Mouse (Mus musculus): ENCODE data around the gene Gm6882.
"Not testable (repeated sequence)": the region's sequence is repeated elsewhere in the genome, so short reads cannot be mapped to it uniquely, and the experiment has no call there.

The Gm6882 gene

GRCm38 (mm10) chr7:21432645-21433044 is at the start of gene Gm6882:
Gene Gm6882 (minus strand): TSS chr7:21432745.
- not testable (repeated sequence) for DNase-seq (ENCODE audit: low spot score in 2 of 2)
